Mouse (Mus musculus) kidney, adult 2 months (tissue): ENCODE data around the gene Smim14. TPM values are rescaled to one million over a fixed set of nuclear protein-coding genes. Genes with fewer than 3 reads are reported as not detected.
"Not testable (repeated sequence)": the region's sequence is repeated elsewhere in the genome, so short reads cannot be mapped to it uniquely, and the experiment has no call there.

Source experiments
- DNase-seq: peaks from one replicate; pipeline ENCODE4 v3.0.0; 2021
- H3K27ac ChIP-seq: fragments of 200-500 bp; 2 replicates; pipeline ENCODE4 v1.5.1; 2012; ENCODE audit warnings: low read depth, low read length, control low read depth, inconsistent platforms; ENCODE audit not compliant: insufficient read depth
- H3K27me3 ChIP-seq: fragments of 200-500 bp; replicated peaks from 2 replicates; pipeline ENCODE4 v1.6.1; 2012; ENCODE audit warnings: mild to moderate bottlenecking, moderate library complexity, low read length, inconsistent platforms; ENCODE audit not compliant: control insufficient read depth, insufficient read depth
- H3K36me3 ChIP-seq: fragments of 200-500 bp; 2 replicates; pipeline ENCODE4 v1.6.1; 2012; ENCODE audit warnings: mild to moderate bottlenecking, moderate library complexity, low read length, inconsistent platforms; ENCODE audit not compliant: control insufficient read depth, insufficient read depth
- H3K4me1 ChIP-seq: fragments of 200-500 bp; 2 replicates; pipeline ENCODE4 v1.6.1; 2011; ENCODE audit warnings: low read length; ENCODE audit not compliant: control insufficient read depth, insufficient read depth
- H3K4me3 ChIP-seq: fragments of 200-500 bp; 2 replicates; pipeline ENCODE4 v1.5.1; 2011; ENCODE audit warnings: mild to moderate bottlenecking, low read depth, low read length, control low read depth; ENCODE audit not compliant: insufficient read depth
- CTCF ChIP-seq: fragments of 200-500 bp; conservative IDR thresholded peaks from 2 replicates; pipeline ENCODE4 v1.5.1; 2011; ENCODE audit warnings: low read depth, mild to moderate bottlenecking, control low read depth, low read length, moderate library complexity, mixed read lengths; ENCODE audit not compliant: insufficient read depth, insufficient read length
- POLR2A ChIP-seq: fragments of 200-500 bp; IDR thresholded peaks from one replicate; pipeline ENCODE4 v1.6.1; 2011; ENCODE audit warnings: low read depth, low read length, control low read depth
- WGBS: fragments of 180-500 bp; shearing (Covaris S2); methylation state at CpG from one replicate; pipeline ENCODE4 v1.1.7; 2018; 5-methylcytosine and 5-hydroxymethylcytosine counted together
- polyA plus RNA-seq: library from polyadenylated mRNA; depleted of rRNA; stranded (reverse); fragments of >200 nt; gene quantifications from 2 replicates; pipeline ENCODE4 v1.2.3, GENCODE M21; 2012

The Smim14 gene
- polyA plus RNA-seq, 1 experiment = 114 TPM

- peak overlapping the region; percentile 94 for H3K27ac ChIP-seq
- WGBS = under 1% methylated on average over 4 of the region's 4 CpGs
- DNase-seq = peak; percentile 14
- no peaks in the 10 kb centered on the region for H3K36me3 ChIP-seq
- peak overlapping the region; percentile 81 for H3K4me3 ChIP-seq
- no peaks in the 10 kb centered on the region for H3K27me3 ChIP-seq
- H3K4me1 ChIP-seq = no peaks in the 10 kb centered on the region; the same call in 1 of the 2 replicates
- TF ChIP-seq POLR2A (no peak), CTCF (no peak)
Measured at GRCm38 (mm10) chr5:65538121-65538520, 1.1 kb upstream of the Smim14 start.

GRCm38 (mm10) chr5:65537420-65538071 is 562 bp upstream of the Smim14 start:
- no peak for TF ChIP-seq CTCF
- no peak for TF ChIP-seq POLR2A
- Histone ChIP-seq H3K27ac (peak overlapping the region; percentile 94), H3K36me3 (no peaks in the 10 kb centered on the region), H3K4me3 (peak overlapping the region; percentile 81), H3K27me3 (no peaks in the 10 kb centered on the region), H3K4me1 (no peaks in the 10 kb centered on the region; the same call in 1 of the 2 replicates)
- DNase-seq = no peak
- WGBS = under 1% methylated on average over 52 of the region's 59 CpGs

GRCm38 (mm10) chr5:65536068-65536465 is 917 bp downstream of the Smim14 start:
- not testable (repeated sequence) for H3K4me1 ChIP-seq, H3K27me3 ChIP-seq, H3K36me3 ChIP-seq, DNase-seq
- H3K4me3 ChIP-seq = peak overlapping the region; percentile 81; the same call in 1 of the 2 replicates
- peak overlapping the region; percentile 74; the same call in 1 of the 2 replicates for H3K27ac ChIP-seq
- 76% methylated on average over 10 of the region's 10 CpGs for WGBS

- Histone ChIP-seq H3K27me3 (no peaks in the 10 kb centered on the region), H3K4me3 (no peak overlapping the region), H3K4me1 (no peaks in the 10 kb centered on the region; the same call in 1 of the 2 replicates), H3K27ac (no peak overlapping the region), H3K36me3 (no peaks in the 10 kb centered on the region)
- TF ChIP-seq POLR2A (no peak), CTCF (no peak)
- WGBS = 55% methylated on average over 5 of the region's 5 CpGs
- peak; percentile 74 for DNase-seq
Measured at GRCm38 (mm10) chr5:65535457-65536067, 1.4 kb downstream of the Smim14 start.

- Histone ChIP-seq H3K36me3 (no peaks in the 10 kb centered on the region), H3K4me1 (no peaks in the 10 kb centered on the region; the same call in 1 of the 2 replicates), H3K27me3 (no peaks in the 10 kb centered on the region), H3K27ac (no peak overlapping the region), H3K4me3 (no peak overlapping the region)
- 65% methylated on average over 4 of the region's 4 CpGs for WGBS
- TF ChIP-seq CTCF (no peak), POLR2A (no peak)
- DNase-seq = peak; percentile 23
Measured at GRCm38 (mm10) chr5:65534496-65534895, 2.5 kb downstream of the Smim14 start.

GRCm38 (mm10) chr5:65531283-65531682 is 5.7 kb downstream of the Smim14 start:
- TF ChIP-seq CTCF (no peak), POLR2A (no peak)
- Histone ChIP-seq H3K27me3 (no peaks in the 10 kb centered on the region), H3K36me3 (no peaks in the 10 kb centered on the region), H3K4me3 (no peak overlapping the region), H3K27ac (no peak overlapping the region), H3K4me1 (no peaks in the 10 kb centered on the region; the same call in 1 of the 2 replicates)
- 77% methylated on average over 3 of the region's 3 CpGs for WGBS
- no peak for DNase-seq

- Histone ChIP-seq H3K36me3 (no peaks in the 10 kb centered on the region), H3K27ac (no peak overlapping the region), H3K4me1 (no peaks in the 10 kb centered on the region), H3K27me3 (no peaks in the 10 kb centered on the region), H3K4me3 (no peak overlapping the region)
- WGBS = 39% methylated on average over 8 of the region's 8 CpGs
- no peak for TF ChIP-seq POLR2A
- peak; percentile 55 for TF ChIP-seq CTCF
- DNase-seq = peak; percentile 25
Measured at GRCm38 (mm10) chr5:65525674-65526443, 11.1 kb downstream of the Smim14 start.
